Mouse (Mus musculus): ENCODE measurements around the gene Apol7c. TPM values are rescaled to one million over a fixed set of nuclear protein-coding genes. Genes with fewer than 3 reads are reported as not detected.
"Not testable (repeated sequence)": the region's sequence is repeated elsewhere in the genome, so short reads cannot be mapped to it uniquely, and the experiment has no call there.

Gene Apol7c
- total and polyA plus RNA-seq, 3 experiments: not detected

- H3K27ac ChIP-seq (ENCODE audit: control insufficient read depth, low read depth, low read length): no peak overlapping the region
- no peak overlapping the region for H3K9ac ChIP-seq (ENCODE audit: control insufficient read depth, low read depth, low read length, poor library complexity, severe bottlenecking)
- H3K27me3 ChIP-seq (ENCODE audit: control insufficient read depth in 1 of 2, insufficient read depth in 2 of 2, low read length in 2 of 2): no peaks in the 10 kb centered on the region; a peak in 1 of 4 replicates
- no peaks in the 10 kb centered on the region for H3K4me1 ChIP-seq (ENCODE audit: control insufficient read depth in 1 of 2, insufficient read depth in 2 of 2, low read length in 2 of 2)
- no peaks in the 10 kb centered on the region for H3K36me3 ChIP-seq (ENCODE audit: control insufficient read depth in 1 of 2, insufficient read depth in 2 of 2, low read length in 2 of 2)
- H3K79me2 ChIP-seq (ENCODE audit: control insufficient read depth, insufficient read depth, low read length, poor library complexity): no peaks in the 10 kb centered on the region
- H3K9me3 ChIP-seq (replicated peaks; ENCODE audit: insufficient read depth, low read length): no peaks in the 10 kb centered on the region
- no peak overlapping the region for H3K4me3 ChIP-seq (ENCODE audit: control insufficient read depth in 1 of 2, insufficient read depth in 1 of 2, low read depth in 2 of 2, low read length in 2 of 2)
- TF ChIP-seq TAL1 (IDR thresholded peaks at IDR 0.05; ENCODE audit: low read length) (no peak), CHD1 (IDR thresholded peaks at IDR 0.05; ENCODE audit: low read depth, low read length) (no peak), TBP (IDR thresholded peaks at IDR 0.05; ENCODE audit: low read depth, low read length) (no peak), CHD2 (IDR thresholded peaks at IDR 0.05; ENCODE audit: low read length) (no peak), MXI1 (IDR thresholded peaks at IDR 0.05; ENCODE audit: low read depth, low read length) (no peak), CTCF (IDR thresholded peaks at IDR 0.05 in 2 of 3, conservative IDR thresholded peaks at IDR 0.05 in 1 of 3; ENCODE audit: control insufficient read depth in 1 of 3, insufficient read depth in 1 of 3, low read depth in 2 of 3, low read length in 3 of 3, poor library complexity in 1 of 3, severe bottlenecking in 1 of 3) (no peak), SIN3A (IDR thresholded peaks at IDR 0.05; ENCODE audit: low read length) (no peak), NRF1 (IDR thresholded peaks at IDR 0.05; ENCODE audit: insufficient read depth, low read depth, low read length, poor library complexity, severe bottlenecking) (no peak), UBTF (IDR thresholded peaks at IDR 0.05; ENCODE audit: borderline replicate concordance, insufficient read depth, low read depth, low read length) (no peak)
- DNase-seq (ENCODE audit: low read depth, low spot score): no peak
These were observed 50.8 kb downstream of the Apol7c start for GRCm38 (mm10) chr15:77482140-77482794.

GRCm38 (mm10) chr15:77476693-77477092, 56.4 kb downstream of the Apol7c start, which contains the start of gene Apol10a:
Gene Apol10a (plus strand): TSS chr15:77477047.
- H3K79me2 ChIP-seq (ENCODE audit: control insufficient read depth, insufficient read depth, low read length, poor library complexity); H3K36me3 ChIP-seq (ENCODE audit: control insufficient read depth in 1 of 2, insufficient read depth in 2 of 2, low read length in 2 of 2); H3K27ac ChIP-seq (ENCODE audit: control insufficient read depth, low read depth, low read length); H3K27me3 ChIP-seq (ENCODE audit: control insufficient read depth in 1 of 2, insufficient read depth in 2 of 2, low read length in 2 of 2); H3K9me3 ChIP-seq (replicated peaks; ENCODE audit: insufficient read depth, low read length); H3K9ac ChIP-seq (ENCODE audit: control insufficient read depth, low read depth, low read length, poor library complexity, severe bottlenecking); DNase-seq (ENCODE audit: low read depth, low spot score); H3K4me3 ChIP-seq (ENCODE audit: control insufficient read depth in 1 of 2, insufficient read depth in 1 of 2, low read depth in 2 of 2, low read length in 2 of 2); H3K4me1 ChIP-seq (ENCODE audit: control insufficient read depth in 1 of 2, insufficient read depth in 2 of 2, low read length in 2 of 2): not testable (repeated sequence)

Other genes starting within 250 kb of the Apol7c start
- 3.4 and 4.0 TPM in 2 replicates for gene Rbfox2, start 226.3 kb downstream of the Apol7c start, total RNA-seq (2012; rRNA removed)
- gene Rbfox2, start 226.3 kb downstream of the Apol7c start, polyA plus RNA-seq (2012; ENCODE audit: insufficient read depth in 1 of 2, insufficient read length in 2 of 2, low read depth in 1 of 2, low replicate concordance in 2 of 2, missing spikeins in 1 of 2): 1 to 10 TPM in 1 of 2 experiments, not detected in 1; 6.0 TPM
- not detected in 2 replicates for gene Apol7a, start 134.2 kb downstream of the Apol7c start, total RNA-seq (2012; rRNA removed)
- not detected for gene Apol7a, start 134.2 kb downstream of the Apol7c start, polyA plus RNA-seq (2012; ENCODE audit: insufficient read depth in 1 of 2, insufficient read length in 2 of 2, low read depth in 1 of 2, low replicate concordance in 2 of 2, missing spikeins in 1 of 2)
- gene Apol9a, start 122.2 kb downstream of the Apol7c start, total RNA-seq (2012; rRNA removed): not detected in 2 replicates
- not detected for gene Apol9a, start 122.2 kb downstream of the Apol7c start, polyA plus RNA-seq (2012; ENCODE audit: insufficient read depth in 1 of 2, insufficient read length in 2 of 2, low read depth in 1 of 2, low replicate concordance in 2 of 2, missing spikeins in 1 of 2)
- not detected in 2 replicates for gene Apol7b, start 85.8 kb downstream of the Apol7c start, total RNA-seq (2012; rRNA removed)
- not detected for gene Apol7b, start 85.8 kb downstream of the Apol7c start, polyA plus RNA-seq (2012; ENCODE audit: insufficient read depth in 1 of 2, insufficient read length in 2 of 2, low read depth in 1 of 2, low replicate concordance in 2 of 2, missing spikeins in 1 of 2)
- gene Apol10a, start 56.3 kb downstream of the Apol7c start, total RNA-seq (2012; rRNA removed): not detected in 2 replicates
- gene Apol10a, start 56.3 kb downstream of the Apol7c start, polyA plus RNA-seq (2012; ENCODE audit: insufficient read depth in 1 of 2, insufficient read length in 2 of 2, low read depth in 1 of 2, low replicate concordance in 2 of 2, missing spikeins in 1 of 2): not detected
- 0.12 TPM in 1 of 2 replicates, not detected in the other for gene Apol11a, start 25.0 kb downstream of the Apol7c start, total RNA-seq (2012; rRNA removed)
- not detected for gene Apol11a, start 25.0 kb downstream of the Apol7c start, polyA plus RNA-seq (2012; ENCODE audit: insufficient read depth in 1 of 2, insufficient read length in 2 of 2, low read depth in 1 of 2, low replicate concordance in 2 of 2, missing spikeins in 1 of 2)
- gene 1700025B11Rik, start 28.6 kb upstream of the Apol7c start, total RNA-seq (2012; rRNA removed): not detected in 2 replicates
- gene 1700025B11Rik, start 28.6 kb upstream of the Apol7c start, polyA plus RNA-seq (2012; ENCODE audit: insufficient read depth in 1 of 2, insufficient read length in 2 of 2, low read depth in 1 of 2, low replicate concordance in 2 of 2, missing spikeins in 1 of 2): not detected
- gene Apol10b, start 62.8 kb upstream of the Apol7c start, total RNA-seq (2012; rRNA removed): 0.07 and 0.08 TPM in 2 replicates
- under 1 TPM in 1 of 2 experiments, not detected in 1; 0.19 TPM for gene Apol10b, start 62.8 kb upstream of the Apol7c start, polyA plus RNA-seq (2012; ENCODE audit: insufficient read depth in 1 of 2, insufficient read length in 2 of 2, low read depth in 1 of 2, low replicate concordance in 2 of 2, missing spikeins in 1 of 2)
- gene Gm36245, start 65.9 kb upstream of the Apol7c start, total RNA-seq (2012; rRNA removed): not detected in 2 replicates
- not detected for gene Gm36245, start 65.9 kb upstream of the Apol7c start, polyA plus RNA-seq (2012; ENCODE audit: insufficient read depth in 1 of 2, insufficient read length in 2 of 2, low read depth in 1 of 2, low replicate concordance in 2 of 2, missing spikeins in 1 of 2)
- 0.52 and 1.3 TPM in 2 replicates for gene Apol11b, start 110.0 kb upstream of the Apol7c start, total RNA-seq (2012; rRNA removed)
- gene Apol11b, start 110.0 kb upstream of the Apol7c start, polyA plus RNA-seq (2012; ENCODE audit: insufficient read depth in 1 of 2, insufficient read length in 2 of 2, low read depth in 1 of 2, low replicate concordance in 2 of 2, missing spikeins in 1 of 2): under 1 TPM in 1 of 2 experiments, not detected in 1; 0.39 TPM
- not detected in 2 replicates for gene Apol7e, start 165.5 kb upstream of the Apol7c start, total RNA-seq (2012; rRNA removed)
- gene Apol7e, start 165.5 kb upstream of the Apol7c start, polyA plus RNA-seq (2012; ENCODE audit: insufficient read depth in 1 of 2, insufficient read length in 2 of 2, low read depth in 1 of 2, low replicate concordance in 2 of 2, missing spikeins in 1 of 2): not detected
- not detected in 2 replicates for gene Apol9b, start 195.7 kb upstream of the Apol7c start, total RNA-seq (2012; rRNA removed)
- gene Apol9b, start 195.7 kb upstream of the Apol7c start, polyA plus RNA-seq (2012; ENCODE audit: insufficient read depth in 1 of 2, insufficient read length in 2 of 2, low read depth in 1 of 2, low replicate concordance in 2 of 2, missing spikeins in 1 of 2): not detected
- gene Apol8, start 223.7 kb upstream of the Apol7c start, total RNA-seq (2012; rRNA removed): 0.39 and 1.4 TPM in 2 replicates
- under 1 TPM in 1 of 2 experiments, not detected in 1; 0.74 TPM for gene Apol8, start 223.7 kb upstream of the Apol7c start, polyA plus RNA-seq (2012; ENCODE audit: insufficient read depth in 1 of 2, insufficient read length in 2 of 2, low read depth in 1 of 2, low replicate concordance in 2 of 2, missing spikeins in 1 of 2)